Mouse (Mus musculus): ENCODE data around the gene Olfr798.

Olfr798 gene

DNA sequence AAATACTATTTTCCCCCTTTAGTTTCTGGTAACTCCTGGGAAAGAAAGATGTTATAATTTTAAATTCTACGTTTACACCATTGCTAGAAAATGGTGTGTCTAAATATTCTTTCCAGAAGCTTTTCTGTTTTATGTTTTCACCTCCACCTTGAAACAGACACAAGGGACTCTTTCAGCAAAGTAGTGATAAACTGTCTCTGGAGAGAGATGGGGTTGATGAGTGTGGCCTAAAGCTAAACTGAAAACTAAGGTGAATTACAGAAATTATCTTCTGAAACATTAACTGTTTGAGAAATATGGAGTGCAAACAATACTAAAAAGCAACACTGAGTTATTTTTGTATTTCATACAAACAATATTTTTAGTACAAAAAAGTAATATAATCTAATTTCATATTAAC lies at the start of gene Olfr798:
TSS of gene Olfr798 (minus strand) at position 101 of the 400 bp plus-strand sequence.
- in situ Hi-C loops (cut with MboI; ENCODE audit: low pct_unique_long_range_greater_than_20kb in 1 of 2, low sequenced_read_pairs in 2 of 2, unreplicated experiment in 1 of 2), result no loop called here

DNA sequence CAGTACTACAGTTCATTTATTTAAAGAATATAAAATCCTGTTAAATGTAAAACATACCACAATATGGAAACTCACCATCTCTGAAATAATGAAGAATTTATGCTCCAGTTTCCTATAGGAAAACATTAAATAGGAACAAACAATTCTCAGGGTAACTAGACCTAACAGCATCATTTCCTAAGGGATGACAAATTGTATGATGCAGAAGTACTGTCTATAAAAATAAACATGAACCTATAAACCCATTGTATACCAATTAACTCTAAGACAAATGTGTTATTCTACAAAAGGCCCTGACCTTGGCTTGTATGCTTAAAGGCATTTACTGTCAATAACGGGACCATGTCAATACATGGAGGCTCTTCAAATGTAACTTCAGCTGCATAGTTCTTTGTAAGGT lies 46.0 kb upstream of the Olfr798 start, which contains the start of gene Olfr801:
TSS of gene Olfr801 (minus strand) at position 101 of the 400 bp plus-strand sequence.
- in situ Hi-C loops (cut with MboI; ENCODE audit: low pct_unique_long_range_greater_than_20kb in 1 of 2, low sequenced_read_pairs in 2 of 2, unreplicated experiment in 1 of 2), result no loop called here

DNA sequence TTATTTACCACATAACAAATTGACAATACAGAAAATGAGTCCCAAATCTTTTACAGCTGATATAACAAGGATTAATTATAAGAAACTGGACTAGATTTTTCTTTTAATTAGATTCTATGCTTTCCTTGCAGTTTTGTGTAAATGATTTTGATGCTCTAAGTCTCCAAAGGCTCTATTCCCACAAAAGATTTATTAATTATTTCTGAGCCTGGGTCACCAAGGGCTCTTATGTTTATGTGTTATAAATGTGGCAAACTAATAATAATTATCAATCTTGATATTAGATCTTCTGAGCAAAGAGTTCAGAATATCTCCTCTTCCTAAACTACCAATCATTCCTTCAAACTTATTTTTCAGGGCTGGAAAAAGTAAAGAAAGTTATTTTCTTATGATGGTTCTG lies 29.7 kb upstream of the Olfr798 start, which contains the start of gene Olfr800:
TSS of gene Olfr800 (plus strand) at position 301 of the 400 bp plus-strand sequence.
- in situ Hi-C loops (cut with MboI; ENCODE audit: low pct_unique_long_range_greater_than_20kb in 1 of 2, low sequenced_read_pairs in 2 of 2, unreplicated experiment in 1 of 2), result no loop called here

DNA sequence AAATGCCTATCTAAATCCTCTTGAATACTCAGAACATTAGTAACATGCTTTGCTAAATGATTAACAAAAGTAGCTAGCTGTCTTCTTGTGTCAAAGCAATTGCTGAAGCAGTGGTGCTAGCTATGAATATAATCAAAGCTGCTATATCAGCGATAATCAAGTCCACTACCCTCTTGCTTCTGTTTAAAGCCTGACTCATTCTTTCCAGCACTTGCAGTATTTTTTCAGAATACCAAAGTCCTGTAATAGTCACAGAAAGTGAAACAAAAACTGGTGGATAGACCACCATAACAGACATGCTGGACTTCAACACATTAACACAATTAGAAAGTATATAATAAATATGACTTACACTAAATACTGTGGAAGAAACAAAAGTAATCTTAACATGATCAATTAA lies 24.0 kb upstream of the Olfr798 start:
- in situ Hi-C loops (cut with MboI; ENCODE audit: low pct_unique_long_range_greater_than_20kb in 1 of 2, low sequenced_read_pairs in 2 of 2, unreplicated experiment in 1 of 2), result no loop called here

DNA sequence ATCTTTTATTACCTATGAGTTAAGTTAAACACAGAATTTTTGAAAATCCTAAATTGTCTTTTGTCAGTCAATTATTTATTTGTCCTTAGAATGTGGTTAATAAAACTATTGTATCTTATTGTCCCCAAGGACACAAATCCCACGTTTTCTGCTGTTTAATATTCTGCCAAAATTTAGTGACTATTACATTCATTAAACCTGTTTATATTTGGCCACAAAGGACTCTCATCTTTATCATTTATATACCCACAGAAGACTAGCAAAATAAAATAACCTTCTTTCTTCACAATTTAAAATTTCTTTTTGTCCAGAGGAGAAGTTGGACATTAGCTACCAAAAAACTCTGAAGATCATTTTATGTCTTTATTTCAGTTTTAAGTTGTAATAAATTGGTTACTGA lies 9.4 kb upstream of the Olfr798 start, which contains the start of gene Olfr799:
TSS of gene Olfr799 (plus strand) at position 301 of the 400 bp plus-strand sequence.
- in situ Hi-C loops (cut with MboI; ENCODE audit: low pct_unique_long_range_greater_than_20kb in 1 of 2, low sequenced_read_pairs in 2 of 2, unreplicated experiment in 1 of 2), result no loop called here

DNA sequence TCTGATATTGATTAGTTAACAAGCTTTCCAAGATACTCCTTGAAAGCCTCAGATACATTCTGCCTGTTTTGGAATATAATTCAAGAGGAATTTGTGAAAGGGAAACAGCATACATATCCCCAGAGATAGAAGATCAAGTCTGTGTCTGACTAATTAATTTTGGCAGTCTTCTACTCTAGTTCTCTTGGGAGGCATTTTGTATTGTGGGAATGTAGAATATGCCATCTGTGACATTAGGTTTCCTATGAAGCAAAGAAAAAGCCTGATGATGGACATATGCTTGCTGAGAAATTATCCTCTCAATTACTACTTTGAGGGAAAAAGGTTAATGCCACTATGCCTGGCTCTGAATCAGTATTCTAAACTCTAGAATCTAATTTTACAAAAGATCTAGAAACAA lies 4.5 kb downstream of the Olfr798 start:
- in situ Hi-C loops (cut with MboI; ENCODE audit: low pct_unique_long_range_greater_than_20kb in 1 of 2, low sequenced_read_pairs in 2 of 2, unreplicated experiment in 1 of 2), result no loop called here

DNA sequence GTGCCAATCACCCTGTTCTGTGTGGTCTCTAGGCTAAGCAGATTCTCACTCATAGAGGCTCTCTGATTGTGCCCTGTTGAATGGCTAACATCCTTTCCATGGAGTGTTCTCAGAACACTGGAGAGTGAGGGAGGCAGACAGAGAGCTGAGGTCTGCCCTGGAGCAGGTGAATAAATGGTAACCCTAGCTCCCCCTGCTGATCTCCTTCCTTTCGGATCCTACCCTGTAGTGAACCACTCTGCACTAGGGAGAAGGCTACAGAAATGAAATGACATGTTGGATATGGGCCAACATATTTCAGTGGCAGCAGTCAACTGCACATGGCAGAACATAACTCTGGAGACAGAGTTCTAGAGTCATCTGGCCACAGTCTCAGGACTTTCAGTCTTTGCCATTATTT lies 6.0 kb downstream of the Olfr798 start:
- in situ Hi-C loops (cut with MboI; ENCODE audit: low pct_unique_long_range_greater_than_20kb in 1 of 2, low sequenced_read_pairs in 2 of 2, unreplicated experiment in 1 of 2), result no loop called here

DNA sequence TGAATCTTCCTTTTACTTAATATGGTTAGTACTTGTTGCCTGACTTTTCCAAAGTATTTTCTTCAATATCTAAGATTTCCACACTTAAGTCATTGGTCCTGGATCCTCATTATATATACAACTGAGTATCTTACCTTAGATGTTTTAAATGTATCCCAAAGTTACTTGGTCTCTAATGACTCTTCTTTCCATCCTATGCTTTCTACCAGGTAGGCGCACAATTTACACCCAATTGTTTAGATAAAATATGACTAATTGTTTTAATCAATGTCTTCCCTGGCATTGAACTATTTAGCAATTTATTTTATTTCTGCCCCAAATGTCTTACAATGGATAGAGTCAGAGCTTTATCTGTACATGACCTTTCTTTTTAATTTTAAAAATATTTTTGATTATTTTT lies 15.3 kb downstream of the Olfr798 start, which contains the start of gene Olfr796:
TSS of gene Olfr796 (minus strand) at position 101 of the 400 bp plus-strand sequence.
- in situ Hi-C loops (cut with MboI; ENCODE audit: low pct_unique_long_range_greater_than_20kb in 1 of 2, low sequenced_read_pairs in 2 of 2, unreplicated experiment in 1 of 2), result no loop called here

DNA sequence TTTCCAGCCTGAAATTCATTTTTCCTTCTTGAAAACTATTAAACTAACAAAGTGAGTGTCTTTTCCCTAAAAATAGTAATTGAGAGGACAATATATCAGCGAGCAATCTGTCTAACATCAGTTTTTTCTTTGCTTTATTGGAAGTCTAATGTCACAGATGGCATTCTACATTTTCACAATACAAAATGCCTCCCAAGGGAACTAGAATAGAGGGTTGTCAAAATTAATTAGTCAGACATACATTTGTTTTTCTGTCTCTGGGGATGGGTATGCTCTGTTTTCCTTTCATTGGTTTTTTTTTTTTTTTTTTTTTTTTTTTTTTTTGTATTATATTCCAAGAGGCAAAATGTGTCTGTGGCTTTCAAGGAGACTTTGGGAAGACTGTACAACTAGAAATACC lies 50.7 kb downstream of the Olfr798 start:
- in situ Hi-C loops (cut with MboI; ENCODE audit: low pct_unique_long_range_greater_than_20kb in 1 of 2, low sequenced_read_pairs in 2 of 2, unreplicated experiment in 1 of 2), result no loop called here

Measured in mouse embryonic stem cell (cell line).